Mouse (Mus musculus): ENCODE measurements around the gene Cpm. TPM values are rescaled to one million over a fixed set of nuclear protein-coding genes. Genes with fewer than 3 reads are reported as not detected.

Gene Cpm
- polyA plus RNA-seq, 1 experiment from 2014 or later: 28.9 TPM

DNA sequence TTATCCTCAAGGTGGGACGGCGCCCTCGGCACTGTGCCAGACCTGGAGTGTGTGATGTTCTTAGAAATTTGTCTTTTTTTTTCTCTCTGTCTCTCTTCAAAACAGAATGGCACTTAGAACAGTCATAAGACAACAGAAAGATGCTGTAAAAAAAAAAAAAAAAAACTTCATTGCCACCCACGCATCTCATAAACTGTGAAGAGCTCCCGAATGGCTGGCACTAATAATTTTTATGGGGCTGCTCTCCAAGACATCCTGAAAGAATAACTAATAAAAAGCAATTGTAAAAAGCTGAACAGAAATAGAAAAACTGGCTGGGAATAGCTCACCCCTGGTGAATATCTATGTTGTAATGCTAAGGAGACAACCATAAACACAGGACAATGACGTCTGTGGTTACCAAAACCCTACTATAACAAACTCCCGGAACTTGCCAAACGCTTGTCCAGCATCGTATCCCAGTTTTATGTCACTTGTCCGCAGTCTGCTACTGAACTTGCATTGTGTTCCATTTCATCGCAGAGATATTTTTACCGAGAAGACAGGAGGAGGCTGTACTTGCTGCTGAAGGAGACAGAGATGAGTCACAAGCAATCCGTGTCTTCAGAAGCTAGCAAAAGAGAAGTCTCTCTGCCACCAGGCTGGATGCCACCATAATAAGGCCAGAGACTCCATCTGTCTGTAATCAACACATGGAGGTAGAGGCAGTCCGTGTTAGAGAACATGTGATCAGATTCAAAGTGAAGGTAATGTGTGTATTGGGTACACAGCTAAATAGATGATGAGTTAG is 25.3 kb upstream of the Cpm start:
- Histone ChIP-seq H3K4me3 (ENCODE audit: low read length) (no peak overlapping the region), H3K9me3 (ENCODE audit: control insufficient read depth, low read length) (no peaks in the 10 kb centered on the region), H3K27ac (ENCODE audit: low read depth, low read length) (no peak overlapping the region), H3K9ac (ENCODE audit: low read depth, low read length) (no peak overlapping the region), H3K27me3 (ENCODE audit: control insufficient read depth, insufficient read depth, low read length) (no peaks in the 10 kb centered on the region), H3K36me3 (ENCODE audit: control insufficient read depth, insufficient read depth, low read length) (no peaks in the 10 kb centered on the region), H3K4me1 (ENCODE audit: control insufficient read depth, insufficient read depth, low read length) (no peaks in the 10 kb centered on the region), H3K4me2 (replicated peaks; ENCODE audit: low read depth, low read length) (no peak overlapping the region)
- no peak for ATAC-seq (ENCODE audit: low FRiP score, low TSS enrichment)
- 70% methylated on average over 14 of the region's 14 CpGs for WGBS

DNA sequence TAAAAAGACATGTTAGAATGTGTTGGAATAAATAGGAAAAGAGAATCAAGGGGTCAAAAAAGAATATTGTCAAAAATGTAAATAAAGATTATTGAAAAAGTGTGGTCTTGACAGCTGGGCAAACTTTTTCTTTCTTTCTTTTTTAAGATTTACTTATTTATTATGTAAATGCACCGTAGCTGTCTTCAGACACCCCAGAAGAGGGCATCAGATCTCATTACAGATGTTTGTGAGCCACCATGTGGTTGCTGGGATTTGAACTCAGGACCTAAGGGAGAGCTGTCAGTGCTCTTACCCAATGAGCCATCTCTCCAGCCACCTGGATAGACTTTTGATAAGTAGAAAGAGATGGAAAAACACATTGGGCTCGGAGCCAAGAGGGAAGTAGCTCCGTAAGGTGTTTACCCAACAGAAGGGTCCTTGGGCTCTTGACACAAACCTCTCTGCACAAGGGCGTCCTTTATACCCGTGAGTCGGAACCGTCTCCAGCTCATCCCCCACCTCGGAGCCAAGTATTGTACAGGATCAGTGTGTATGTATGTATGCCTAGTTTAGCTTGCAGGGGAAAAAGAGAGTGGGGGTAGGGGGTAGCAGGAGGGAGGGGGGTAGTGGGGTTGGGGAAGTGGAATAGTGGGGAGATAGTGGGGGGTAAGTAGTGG is 24.5 kb upstream of the Cpm start:
- no peaks in the 10 kb centered on the region for H3K9me3 ChIP-seq (ENCODE audit: control insufficient read depth, low read length)
- H3K36me3 ChIP-seq (ENCODE audit: control insufficient read depth, insufficient read depth, low read length): no peaks in the 10 kb centered on the region
- no peak overlapping the region for H3K4me3 ChIP-seq (ENCODE audit: low read length)
- no peak for ATAC-seq (ENCODE audit: low FRiP score, low TSS enrichment)
- H3K4me1 ChIP-seq (ENCODE audit: control insufficient read depth, insufficient read depth, low read length): no peaks in the 10 kb centered on the region
- H3K4me2 ChIP-seq (replicated peaks; ENCODE audit: low read depth, low read length): no peak overlapping the region
- WGBS: 82% methylated on average over 8 of the region's 8 CpGs
- H3K27me3 ChIP-seq (ENCODE audit: control insufficient read depth, insufficient read depth, low read length): no peaks in the 10 kb centered on the region
- H3K27ac ChIP-seq (ENCODE audit: low read depth, low read length): no peak overlapping the region
- H3K9ac ChIP-seq (ENCODE audit: low read depth, low read length): no peak overlapping the region

DNA sequence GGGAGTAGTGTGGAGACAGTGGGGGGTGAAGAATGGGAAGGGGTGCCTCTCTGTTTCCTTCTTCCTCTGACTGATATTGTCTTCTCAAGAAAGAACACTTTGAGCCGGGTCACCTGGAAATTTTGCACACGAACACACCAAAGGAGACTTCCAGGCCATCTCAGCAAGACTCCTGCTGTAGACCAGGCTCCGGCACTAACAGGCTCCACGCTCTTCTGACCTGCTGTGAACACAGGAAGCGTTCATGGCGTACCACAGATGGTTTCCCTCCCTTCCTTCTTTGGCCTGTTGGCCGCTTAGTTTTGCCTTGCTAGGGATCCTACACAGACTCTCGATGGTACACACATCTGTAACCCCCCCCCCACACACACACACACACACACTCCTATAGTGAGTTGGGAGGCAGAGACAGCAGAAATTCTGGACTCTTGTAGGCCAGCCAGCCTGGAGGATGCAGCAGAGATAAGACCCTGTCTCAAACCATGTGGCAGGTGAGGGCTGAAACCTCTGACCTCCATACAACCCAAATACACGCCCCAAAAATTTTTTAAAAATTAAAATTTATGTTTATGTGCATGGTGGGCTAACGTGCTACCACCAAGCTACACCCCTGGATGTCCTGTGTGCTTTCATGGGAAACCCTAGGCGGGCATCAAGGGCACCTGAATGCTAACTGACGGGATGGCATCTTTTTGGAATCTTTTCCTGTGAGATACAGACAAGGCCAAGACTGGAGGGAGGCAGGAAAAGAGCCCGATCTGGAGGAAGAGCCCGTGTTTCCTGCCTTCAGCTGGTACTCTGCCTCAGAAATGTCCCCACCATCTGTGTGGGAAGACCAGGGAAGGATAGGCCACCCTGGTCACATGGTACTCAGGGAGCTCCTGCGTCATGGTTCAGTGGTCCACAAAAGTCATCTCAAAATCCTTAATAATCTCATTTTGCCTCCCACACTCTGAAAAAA is 23.7 kb upstream of the Cpm start:
- H3K9me3 ChIP-seq (ENCODE audit: control insufficient read depth, low read length): no peaks in the 10 kb centered on the region
- no peak overlapping the region for H3K4me2 ChIP-seq (replicated peaks; ENCODE audit: low read depth, low read length)
- H3K9ac ChIP-seq (ENCODE audit: low read depth, low read length): no peak overlapping the region
- no peaks in the 10 kb centered on the region for H3K27me3 ChIP-seq (ENCODE audit: control insufficient read depth, insufficient read depth, low read length)
- H3K4me3 ChIP-seq (ENCODE audit: low read length): no peak overlapping the region
- H3K4me1 ChIP-seq (ENCODE audit: control insufficient read depth, insufficient read depth, low read length): no peaks in the 10 kb centered on the region
- WGBS: 77% methylated on average over 15 of the region's 15 CpGs
- no peaks in the 10 kb centered on the region for H3K36me3 ChIP-seq (ENCODE audit: control insufficient read depth, insufficient read depth, low read length)
- no peak for ATAC-seq (ENCODE audit: low FRiP score, low TSS enrichment)
- H3K27ac ChIP-seq (ENCODE audit: low read depth, low read length): no peak overlapping the region

DNA sequence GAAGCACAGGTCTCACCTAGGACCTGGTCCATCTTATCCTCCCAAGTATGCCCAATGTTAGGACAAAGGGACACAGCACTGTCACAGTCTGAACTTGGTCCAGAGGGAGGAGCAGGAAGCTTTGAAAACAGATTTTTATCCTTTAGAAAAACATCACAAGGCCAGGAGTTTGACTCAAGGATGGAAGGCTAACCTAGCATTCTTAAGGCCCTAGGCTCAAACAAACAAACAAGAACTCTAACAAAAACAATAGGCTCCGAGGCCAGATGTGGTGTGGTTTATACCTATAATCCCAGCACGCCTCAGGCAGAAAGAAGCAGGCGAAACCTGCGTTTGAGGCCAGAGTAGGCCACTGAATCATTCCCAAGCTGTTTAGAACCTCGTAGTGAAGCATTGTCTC is 22.9 kb upstream of the Cpm start:
- 78% methylated on average over 5 of the region's 5 CpGs for WGBS
- H3K4me1 ChIP-seq (ENCODE audit: control insufficient read depth, insufficient read depth, low read length): no peaks in the 10 kb centered on the region

DNA sequence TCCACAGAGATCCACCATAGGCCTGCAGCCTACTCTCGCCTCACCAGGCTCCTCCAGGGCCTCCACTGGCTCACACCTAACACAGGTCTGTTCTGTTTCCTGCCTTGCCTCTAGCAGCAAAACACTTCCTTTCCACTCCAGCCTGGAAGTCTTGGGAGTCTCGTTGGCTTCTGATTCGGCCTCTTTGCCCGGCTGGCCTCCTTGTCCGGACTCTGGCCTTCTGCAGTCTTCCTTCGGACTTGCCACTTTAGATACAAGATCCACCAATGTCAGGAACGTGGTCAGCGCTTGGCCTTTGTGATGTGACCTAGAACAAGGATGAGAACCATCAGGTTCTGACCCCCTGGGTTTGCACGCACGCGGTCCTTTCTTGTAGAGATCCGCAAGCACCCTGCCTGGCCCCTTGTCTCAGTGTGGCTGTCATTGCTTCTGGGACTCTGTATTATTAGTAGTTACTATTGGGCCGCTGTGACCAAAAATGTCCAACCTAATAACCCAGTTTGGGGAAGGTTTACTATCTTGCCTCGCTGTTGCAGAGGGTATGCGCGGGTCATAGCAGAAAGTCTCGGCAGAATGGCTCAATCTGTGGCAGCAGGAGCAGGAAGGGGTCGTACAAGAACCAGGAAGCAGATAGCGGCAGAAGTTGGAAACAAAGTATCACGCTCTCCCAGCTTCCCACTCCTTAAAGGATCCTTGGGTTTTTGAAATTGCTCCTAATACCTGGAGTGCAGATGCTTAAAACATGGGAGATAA is 22.1 kb upstream of the Cpm start:
- H3K27me3 ChIP-seq (ENCODE audit: control insufficient read depth, insufficient read depth, low read length): no peaks in the 10 kb centered on the region
- no peak for ATAC-seq (ENCODE audit: low FRiP score, low TSS enrichment)
- no peaks in the 10 kb centered on the region for H3K4me1 ChIP-seq (ENCODE audit: control insufficient read depth, insufficient read depth, low read length)
- no peak overlapping the region for H3K27ac ChIP-seq (ENCODE audit: low read depth, low read length)
- no peak overlapping the region for H3K4me3 ChIP-seq (ENCODE audit: low read length)
- no peaks in the 10 kb centered on the region for H3K9me3 ChIP-seq (ENCODE audit: control insufficient read depth, low read length)
- WGBS: 90% methylated on average over 20 of the region's 20 CpGs
- H3K9ac ChIP-seq (ENCODE audit: low read depth, low read length): no peak overlapping the region
- no peaks in the 10 kb centered on the region for H3K36me3 ChIP-seq (ENCODE audit: control insufficient read depth, insufficient read depth, low read length)
- no peak overlapping the region for H3K4me2 ChIP-seq (replicated peaks; ENCODE audit: low read depth, low read length)

More for the DNA sequence above, 22.9 kb upstream of the Cpm start:
- Histone ChIP-seq H3K36me3 (ENCODE audit: control insufficient read depth, insufficient read depth, low read length) (no peaks in the 10 kb centered on the region), H3K9me3 (ENCODE audit: control insufficient read depth, low read length) (no peaks in the 10 kb centered on the region), H3K4me2 (replicated peaks; ENCODE audit: low read depth, low read length) (no peak overlapping the region), H3K9ac (ENCODE audit: low read depth, low read length) (no peak overlapping the region), H3K4me3 (ENCODE audit: low read length) (no peak overlapping the region), H3K27ac (ENCODE audit: low read depth, low read length) (no peak overlapping the region), H3K27me3 (ENCODE audit: control insufficient read depth, insufficient read depth, low read length) (no peaks in the 10 kb centered on the region)
- ATAC-seq (ENCODE audit: low FRiP score, low TSS enrichment): no peak

DNA sequence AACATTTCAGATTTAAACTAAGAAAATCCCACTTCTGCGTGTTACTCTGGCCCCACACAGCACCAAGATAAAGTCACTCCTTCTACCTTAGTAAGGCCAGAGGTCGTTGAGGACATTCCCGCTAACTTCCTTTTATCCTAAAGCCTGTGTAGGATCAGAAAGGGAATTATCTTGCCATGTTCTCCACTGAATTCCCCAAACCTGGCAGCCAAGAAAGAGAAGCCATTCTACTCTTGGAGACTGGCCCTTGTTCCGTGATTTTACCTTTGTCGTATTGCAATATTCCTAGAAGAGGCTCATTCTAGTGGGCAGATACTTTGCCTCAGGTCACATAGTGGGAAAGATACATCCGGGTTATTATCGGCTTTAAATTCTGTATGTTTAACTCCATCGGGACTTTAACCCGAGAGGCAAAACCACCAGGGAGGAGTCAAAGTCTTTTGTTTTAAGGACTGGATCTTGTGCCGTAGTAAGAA is 21.5 kb upstream of the Cpm start:
- H3K36me3 ChIP-seq (ENCODE audit: control insufficient read depth, insufficient read depth, low read length): no peaks in the 10 kb centered on the region
- WGBS: 91% methylated on average over 10 of the region's 10 CpGs

DNA sequence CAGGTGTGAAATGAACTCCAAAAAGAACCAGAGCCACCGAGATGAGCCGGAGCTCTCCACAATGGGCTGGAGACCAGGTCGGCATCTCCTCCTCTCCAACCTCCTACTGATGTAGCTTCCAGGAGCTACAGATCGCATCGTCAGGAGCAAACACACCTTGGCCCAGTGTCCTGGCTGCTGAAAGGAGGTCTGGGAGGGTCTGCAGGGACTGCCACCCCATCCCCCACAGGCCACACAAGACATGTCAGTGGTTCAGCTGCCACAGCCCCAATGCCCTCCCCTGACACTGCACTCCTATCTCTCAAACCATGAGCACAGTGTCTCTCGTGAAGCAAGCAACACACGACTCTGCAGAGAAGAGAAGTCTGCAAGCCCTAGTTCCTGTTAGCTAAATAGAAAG is 20.8 kb upstream of the Cpm start:
- H3K4me3 ChIP-seq (ENCODE audit: low read length): no peak overlapping the region
- H3K36me3 ChIP-seq (ENCODE audit: control insufficient read depth, insufficient read depth, low read length): no peaks in the 10 kb centered on the region
- H3K4me1 ChIP-seq (ENCODE audit: control insufficient read depth, insufficient read depth, low read length): no peaks in the 10 kb centered on the region
- 94% methylated on average over 7 of the region's 7 CpGs for WGBS
- no peaks in the 10 kb centered on the region for H3K9me3 ChIP-seq (ENCODE audit: control insufficient read depth, low read length)
- no peak overlapping the region for H3K27ac ChIP-seq (ENCODE audit: low read depth, low read length)
- H3K4me2 ChIP-seq (replicated peaks; ENCODE audit: low read depth, low read length): no peak overlapping the region
- H3K27me3 ChIP-seq (ENCODE audit: control insufficient read depth, insufficient read depth, low read length): no peaks in the 10 kb centered on the region
- H3K9ac ChIP-seq (ENCODE audit: low read depth, low read length): no peak overlapping the region
- ATAC-seq (ENCODE audit: low FRiP score, low TSS enrichment): no peak

More for the DNA sequence above, 21.5 kb upstream of the Cpm start:
- ATAC-seq (ENCODE audit: low FRiP score, low TSS enrichment): no peak
- Histone ChIP-seq H3K9ac (ENCODE audit: low read depth, low read length) (no peak overlapping the region), H3K9me3 (ENCODE audit: control insufficient read depth, low read length) (no peaks in the 10 kb centered on the region), H3K27me3 (ENCODE audit: control insufficient read depth, insufficient read depth, low read length) (no peaks in the 10 kb centered on the region), H3K4me1 (ENCODE audit: control insufficient read depth, insufficient read depth, low read length) (no peaks in the 10 kb centered on the region), H3K27ac (ENCODE audit: low read depth, low read length) (no peak overlapping the region), H3K4me2 (replicated peaks; ENCODE audit: low read depth, low read length) (no peak overlapping the region), H3K4me3 (ENCODE audit: low read length) (no peak overlapping the region)

DNA sequence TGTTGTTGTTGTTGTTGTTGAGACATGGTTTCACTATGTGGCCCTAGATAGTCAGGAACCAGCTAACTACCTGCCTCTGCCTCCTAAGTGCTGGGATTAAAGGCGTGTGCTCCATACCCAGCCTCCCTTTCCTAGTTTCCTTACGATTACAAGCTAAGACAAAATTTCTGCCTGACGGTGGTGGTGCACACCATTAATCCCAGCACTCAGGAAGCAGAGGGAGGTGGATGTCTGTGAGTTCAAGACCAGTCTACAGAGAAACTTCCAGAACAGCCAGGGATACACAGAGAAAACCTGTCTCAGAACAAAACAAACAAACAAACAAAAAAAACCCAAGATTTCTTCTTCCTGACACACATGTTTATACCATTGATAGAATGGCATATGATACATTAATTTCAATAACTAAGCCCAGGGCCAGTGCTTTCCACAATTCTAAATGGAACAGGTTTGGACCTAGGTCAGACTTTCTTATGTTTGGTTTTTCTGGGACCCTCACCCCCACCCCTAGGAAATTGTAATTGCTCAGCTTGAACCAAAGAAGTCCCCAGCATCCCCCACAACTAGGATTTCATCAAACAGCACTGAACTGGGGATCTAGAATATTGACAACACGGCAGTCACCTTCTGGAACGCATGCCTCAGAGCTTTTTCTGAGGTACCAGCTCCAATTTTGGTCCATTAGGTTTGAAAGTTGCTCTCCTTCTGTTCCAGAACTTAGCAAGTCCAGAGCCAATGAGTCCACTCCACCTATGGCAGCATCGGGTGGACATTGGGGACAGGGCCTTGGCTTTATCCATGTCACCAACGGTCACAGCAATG is 20.1 kb upstream of the Cpm start:
- H3K36me3 ChIP-seq (ENCODE audit: control insufficient read depth, insufficient read depth, low read length): no peaks in the 10 kb centered on the region
- no peaks in the 10 kb centered on the region for H3K9me3 ChIP-seq (ENCODE audit: control insufficient read depth, low read length)
- H3K27me3 ChIP-seq (ENCODE audit: control insufficient read depth, insufficient read depth, low read length): no peaks in the 10 kb centered on the region
- 87% methylated on average over 7 of the region's 7 CpGs for WGBS
- no peak for ATAC-seq (ENCODE audit: low FRiP score, low TSS enrichment)
- no peak overlapping the region for H3K4me3 ChIP-seq (ENCODE audit: low read length)
- no peaks in the 10 kb centered on the region for H3K4me1 ChIP-seq (ENCODE audit: control insufficient read depth, insufficient read depth, low read length)
- H3K9ac ChIP-seq (ENCODE audit: low read depth, low read length): no peak overlapping the region
- H3K4me2 ChIP-seq (replicated peaks; ENCODE audit: low read depth, low read length): no peak overlapping the region
- H3K27ac ChIP-seq (ENCODE audit: low read depth, low read length): no peak overlapping the region

Measured in kidney, embryonic 14.5 days (tissue).